Mouse (Mus musculus) bone marrow macrophage, adult 2 months (primary cell): ENCODE measurements around the gene Ccr10.

Experiments
- CTCF ChIP-seq: IDR thresholded peaks from 2 replicates; pipeline ENCODE4 v1.5.1; 2012; ENCODE audit warnings: low read depth, mild to moderate bottlenecking, low read length, moderate library complexity
- POLR2A ChIP-seq: IDR thresholded peaks from 2 replicates; pipeline ENCODE4 v1.6.1; 2012; ENCODE audit warnings: mild to moderate bottlenecking, low read depth, low read length, borderline replicate concordance

- TF ChIP-seq POLR2A (no peak), CTCF (no peak)
Observed at GRCm38 (mm10) chr11:101186526-101187247, 11.4 kb upstream of the Ccr10 start.
